ENCODE assay signal across 36 mouse cellular contexts in genomic region chr7:37813676-37814075, GRCm38 (mm10). TPM values are rescaled to one million over a fixed set of nuclear protein-coding genes. Genes with fewer than 3 reads are reported as not detected.
"Had no signal": no experiment of that assay in that cellular context is flagged by ENCODE, and none has a peak within 500 bp of the region (broad histone marks: within the 10 kb centered on the region; RNA-seq: fewer than 3 reads in every experiment).

No protein-coding gene starts in this region.

- H3K4me1 ChIP-seq: liver, embryonic 12.5 days; liver, embryonic 13.5 days; liver, embryonic 15.5 days; lung, embryonic 15.5 days; megakaryocyte, embryonic 14.5 days; midbrain, embryonic 10.5 days; midbrain, embryonic 12.5 days; midbrain, embryonic 13.5 days; midbrain, embryonic 15.5 days; neural tube, embryonic 12.5 days had no signal

- H3K4me2 ChIP-seq: limb, embryonic 12.5 days; limb, embryonic 13.5 days; limb, embryonic 15.5 days; liver, embryonic 11.5 days; liver, embryonic 12.5 days; liver, embryonic 13.5 days; liver, embryonic 15.5 days; lung, embryonic 14.5 days; lung, embryonic 15.5 days; midbrain, embryonic 11.5 days; midbrain, embryonic 12.5 days; midbrain, embryonic 13.5 days; midbrain, embryonic 15.5 days; neural tube, embryonic 12.5 days had no signal

- H3K9ac ChIP-seq: limb, embryonic 12.5 days; limb, embryonic 13.5 days; limb, embryonic 15.5 days; liver, embryonic 12.5 days; liver, embryonic 13.5 days; liver, embryonic 14.5 days; liver, embryonic 15.5 days; liver, postnatal 0 days; lung, embryonic 14.5 days; lung, embryonic 15.5 days; midbrain, embryonic 12.5 days; midbrain, embryonic 13.5 days; midbrain, embryonic 15.5 days; neural tube, embryonic 12.5 days had no signal

- DNase-seq: left cerebral cortex, postnatal 4 days; liver; liver, embryonic 13.5 days; liver, postnatal 0 days; lung, adult 18-20 months; lung, adult 2 months; lung, embryonic 14.5 days; lung, postnatal 10 days; lung, postnatal 14 days; lung, postnatal 36 days; lung, postnatal 4 days; midbrain, embryonic 14.5 days had no signal

- H3K27ac ChIP-seq: limb, embryonic 10.5 days; limb, embryonic 12.5 days; limb, embryonic 13.5 days; limb, embryonic 15.5 days; liver, embryonic 12.5 days; liver, embryonic 13.5 days; liver, embryonic 14.5 days; liver, embryonic 15.5 days; lung, embryonic 15.5 days; macrophage; midbrain, embryonic 10.5 days; midbrain, embryonic 12.5 days; midbrain, embryonic 13.5 days; midbrain, embryonic 15.5 days; neural tube, embryonic 12.5 days had no signal

- H3K4me3 ChIP-seq: limb, embryonic 10.5 days; limb, embryonic 12.5 days; limb, embryonic 13.5 days; limb, embryonic 15.5 days; liver, embryonic 12.5 days; liver, embryonic 13.5 days; liver, embryonic 15.5 days; lung, embryonic 15.5 days; megakaryocyte, embryonic 14.5 days; midbrain, embryonic 10.5 days; midbrain, embryonic 12.5 days; midbrain, embryonic 13.5 days; midbrain, embryonic 15.5 days; myocyte; neural tube, embryonic 12.5 days had no signal

- H3K27me3 ChIP-seq: liver, embryonic 12.5 days; liver, embryonic 13.5 days; liver, embryonic 15.5 days; lung, embryonic 15.5 days; megakaryocyte, embryonic 14.5 days; midbrain, embryonic 12.5 days; midbrain, embryonic 13.5 days; midbrain, embryonic 15.5 days; neural tube, embryonic 12.5 days had no signal

- ATAC-seq: liver, embryonic 12.5 days; liver, postnatal 0 days; lung, postnatal 0 days; midbrain, embryonic 13.5 days; midbrain, embryonic 15.5 days; midbrain, embryonic 16.5 days had no signal

- H3K36me3 ChIP-seq: limb, embryonic 10.5 days; limb, embryonic 12.5 days; limb, embryonic 13.5 days; limb, embryonic 15.5 days; liver, embryonic 12.5 days; liver, embryonic 13.5 days; liver, embryonic 15.5 days; lung, embryonic 15.5 days; midbrain, embryonic 10.5 days; midbrain, embryonic 12.5 days; midbrain, embryonic 13.5 days; midbrain, embryonic 15.5 days; neural tube, embryonic 12.5 days had no signal

- H3K9me3 ChIP-seq: limb, embryonic 10.5 days; limb, embryonic 12.5 days; limb, embryonic 13.5 days; limb, embryonic 15.5 days; liver, embryonic 12.5 days; liver, embryonic 15.5 days; lung, embryonic 15.5 days; midbrain, embryonic 10.5 days; midbrain, embryonic 12.5 days; midbrain, embryonic 13.5 days; midbrain, embryonic 15.5 days; neural tube, embryonic 12.5 days had no signal

RNA-seq across cellular contexts. Expression of gene Zfp536, which starts 40.2 kb away (rescaled TPM):
- total RNA-seq: liver, adult 2 months; megakaryocyte progenitor cell, adult 5-6 weeks; megakaryocyte-erythroid progenitor cell, adult 5-6 weeks; monocyte, adult 5-6 weeks had no signal
- polyA plus RNA-seq: liver, adult 2 months; liver, embryonic 14.5 days; liver, postnatal 0 days; macrophage; myocyte had no signal
